Mouse (Mus musculus): Measurements from ENCODE around the gene Lama5.

The Lama5 gene

GRCm38 (mm10) chr2:180254436-180255209, 29.0 kb upstream of the Lama5 start:
- DNase-seq (ENCODE audit: low spot score in 2 of 2), result no peak

GRCm38 (mm10) chr2:180251838-180252237, 26.2 kb upstream of the Lama5 start:
- DNase-seq (ENCODE audit: low spot score in 2 of 2), result no peak

- peak; percentile 79 for DNase-seq (ENCODE audit: low spot score in 2 of 2)
Measured at GRCm38 (mm10) chr2:180250930-180251611, 25.4 kb upstream of the Lama5 start.

- DNase-seq (ENCODE audit: low spot score in 2 of 2), result no peak
Measured at GRCm38 (mm10) chr2:180248947-180249660, 23.4 kb upstream of the Lama5 start.

GRCm38 (mm10) chr2:180247916-180248315, 22.3 kb upstream of the Lama5 start:
- no peak for DNase-seq (ENCODE audit: low spot score in 2 of 2)

GRCm38 (mm10) chr2:180243108-180243507, 17.4 kb upstream of the Lama5 start:
- DNase-seq (ENCODE audit: low spot score in 2 of 2), result no peak

GRCm38 (mm10) chr2:180238591-180238990, 12.9 kb upstream of the Lama5 start:
- DNase-seq (ENCODE audit: low spot score in 2 of 2), result no peak

GRCm38 (mm10) chr2:180237601-180238345, 12.1 kb upstream of the Lama5 start:
- no peak for DNase-seq (ENCODE audit: low spot score in 2 of 2)

GRCm38 (mm10) chr2:180236930-180237329, 11.3 kb upstream of the Lama5 start:
- DNase-seq (ENCODE audit: low spot score in 2 of 2), result no peak

GRCm38 (mm10) chr2:180236500-180236899, 10.8 kb upstream of the Lama5 start:
- no peak for DNase-seq (ENCODE audit: low spot score in 2 of 2)

- no peak for DNase-seq (ENCODE audit: low spot score in 2 of 2)
Measured at GRCm38 (mm10) chr2:180235788-180236187, 10.1 kb upstream of the Lama5 start.

GRCm38 (mm10) chr2:180234980-180235379, 9.3 kb upstream of the Lama5 start:
- no peak for DNase-seq (ENCODE audit: low spot score in 2 of 2)

GRCm38 (mm10) chr2:180234353-180234752, 8.7 kb upstream of the Lama5 start:
- DNase-seq (ENCODE audit: low spot score in 2 of 2), result no peak

- peak in 1 of 2 experiments; percentile 57 for DNase-seq (ENCODE audit: low spot score in 2 of 2)
Measured at GRCm38 (mm10) chr2:180233101-180233904, 7.6 kb upstream of the Lama5 start.

- DNase-seq (ENCODE audit: low spot score in 2 of 2), result no peak
Measured at GRCm38 (mm10) chr2:180230482-180230881, 4.8 kb upstream of the Lama5 start.

GRCm38 (mm10) chr2:180229129-180229528, 3.5 kb upstream of the Lama5 start:
- DNase-seq (ENCODE audit: low spot score in 2 of 2), result no peak

GRCm38 (mm10) chr2:180228592-180228991, 2.9 kb upstream of the Lama5 start:
- no peak for DNase-seq (ENCODE audit: low spot score in 2 of 2)

- DNase-seq (ENCODE audit: low spot score in 2 of 2), result no peak
Measured at GRCm38 (mm10) chr2:180228060-180228458, 2.4 kb upstream of the Lama5 start.

GRCm38 (mm10) chr2:180227262-180228059, 1.8 kb upstream of the Lama5 start:
- DNase-seq (ENCODE audit: low spot score in 2 of 2), result no peak
